Mouse (Mus musculus): ENCODE measurements around the gene Tardbp.

The Tardbp gene

GRCm38 (mm10) chr4:148662168-148662965 is 35.5 kb upstream of the Tardbp start:
- Histone ChIP-seq H3K36me3 (ENCODE audit: insufficient read depth, low read length) (no peaks in the 10 kb centered on the region), H3K9me3 (ENCODE audit: low read length) (no peaks in the 10 kb centered on the region), H3K4me3 (replicated peaks; ENCODE audit: low read length) (no peak overlapping the region; the same call in 1 of the 2 replicates), H3K27me3 (ENCODE audit: insufficient read depth, low read length) (peaks cover 28% of the 10 kb centered on the region), H3K4me1 (replicated peaks; ENCODE audit: low read depth, low read length) (peaks cover 22% of the 10 kb centered on the region)
- TF ChIP-seq CTCF (conservative IDR thresholded peaks at IDR 0.05; ENCODE audit: low read length) (peak; percentile 87), NANOG (IDR thresholded peaks at IDR 0.05; ENCODE audit: borderline replicate concordance, low read length) (no peak)

DNA sequence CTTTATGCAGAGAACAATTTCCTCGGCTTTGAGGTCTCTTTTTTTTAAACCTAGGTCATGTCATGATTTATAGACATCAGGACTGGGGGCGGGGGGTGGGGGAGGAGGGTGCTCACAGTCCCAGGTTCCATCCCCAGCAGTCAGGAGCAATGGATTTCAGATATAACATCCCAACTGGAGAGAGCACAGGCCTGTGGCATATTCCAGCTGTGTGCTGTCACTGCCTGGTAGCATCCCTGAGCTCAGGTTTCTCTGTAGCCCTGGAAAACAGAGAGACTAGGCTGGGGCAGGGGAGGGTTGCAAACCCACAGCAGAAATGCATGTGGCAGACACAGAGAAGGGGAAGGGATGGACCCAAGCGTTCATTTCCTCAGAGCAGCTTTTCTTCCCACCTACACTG is 33.4 kb upstream of the Tardbp start:
- Histone ChIP-seq H3K4me3 (replicated peaks; ENCODE audit: low read length) (no peak overlapping the region), H3K36me3 (ENCODE audit: insufficient read depth, low read length) (no peaks in the 10 kb centered on the region), H3K4me1 (replicated peaks; ENCODE audit: low read depth, low read length) (peaks cover 41% of the 10 kb centered on the region), H3K9me3 (ENCODE audit: low read length) (no peaks in the 10 kb centered on the region), H3K27me3 (ENCODE audit: insufficient read depth, low read length) (peaks cover 31% of the 10 kb centered on the region)
- TF ChIP-seq POU5F1 (IDR thresholded peaks at IDR 0.05; ENCODE audit: borderline replicate concordance, low read length) (no peak), CTCF (conservative IDR thresholded peaks at IDR 0.05; ENCODE audit: low read length) (no peak), NANOG (IDR thresholded peaks at IDR 0.05; ENCODE audit: borderline replicate concordance, low read length) (no peak)

GRCm38 (mm10) chr4:148657776-148658175 is 31.0 kb upstream of the Tardbp start:
- TF ChIP-seq POU5F1 (IDR thresholded peaks at IDR 0.05; ENCODE audit: borderline replicate concordance, low read length) (no peak), NANOG (IDR thresholded peaks at IDR 0.05; ENCODE audit: borderline replicate concordance, low read length) (no peak)
- peaks cover 23% of the 10 kb centered on the region; the same call in 1 of the 2 replicates for H3K27me3 ChIP-seq (ENCODE audit: insufficient read depth, low read length)
- H3K36me3 ChIP-seq (ENCODE audit: insufficient read depth, low read length), result no peaks in the 10 kb centered on the region
- peaks cover 45% of the 10 kb centered on the region for H3K4me1 ChIP-seq (replicated peaks; ENCODE audit: low read depth, low read length)
- peak overlapping the region; percentile 37 for H3K4me3 ChIP-seq (replicated peaks; ENCODE audit: low read length)
- H3K9me3 ChIP-seq (ENCODE audit: low read length), result peaks cover 11% of the 10 kb centered on the region

DNA sequence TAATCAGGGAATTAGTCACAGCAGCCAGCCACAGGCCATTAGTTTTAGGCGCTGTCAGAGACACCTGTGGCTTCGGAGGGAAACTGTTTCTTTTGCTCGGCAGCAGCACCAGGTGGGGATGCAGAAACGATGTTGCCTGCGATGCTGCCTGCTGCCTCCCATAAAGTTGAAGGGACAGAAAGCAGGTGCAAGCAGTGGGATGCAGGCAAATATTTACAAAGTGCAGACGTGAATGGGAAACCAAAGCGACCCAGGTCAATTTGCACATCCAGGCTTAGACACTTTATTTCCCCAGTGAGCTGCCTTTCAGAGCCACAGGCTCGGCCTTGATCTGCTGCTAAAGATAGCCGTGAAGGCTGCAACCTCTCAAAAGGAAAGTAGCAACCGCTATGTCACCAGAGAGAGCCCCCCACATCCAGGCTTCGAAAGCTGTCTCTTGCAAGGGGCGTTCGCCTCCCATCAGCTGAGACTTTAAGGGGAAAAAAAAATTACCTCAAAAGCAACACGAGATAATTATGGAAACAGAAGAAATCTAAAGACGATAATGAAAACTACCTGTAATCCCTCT is 30.0 kb upstream of the Tardbp start:
- H3K27me3 ChIP-seq (ENCODE audit: insufficient read depth, low read length), result peaks cover 21% of the 10 kb centered on the region; the same call in 1 of the 2 replicates
- H3K36me3 ChIP-seq (ENCODE audit: insufficient read depth, low read length), result no peaks in the 10 kb centered on the region
- peaks cover 13% of the 10 kb centered on the region for H3K9me3 ChIP-seq (ENCODE audit: low read length)
- peaks cover 38% of the 10 kb centered on the region for H3K4me1 ChIP-seq (replicated peaks; ENCODE audit: low read depth, low read length)
- TF ChIP-seq NANOG (IDR thresholded peaks at IDR 0.05; ENCODE audit: borderline replicate concordance, low read length) (no peak), POU5F1 (IDR thresholded peaks at IDR 0.05; ENCODE audit: borderline replicate concordance, low read length) (no peak), CTCF (conservative IDR thresholded peaks at IDR 0.05; ENCODE audit: low read length) (no peak)
- no peak overlapping the region for H3K4me3 ChIP-seq (replicated peaks; ENCODE audit: low read length)

- H3K9me3 ChIP-seq (ENCODE audit: low read length), result peaks cover 13% of the 10 kb centered on the region
- peaks cover 19% of the 10 kb centered on the region; the same call in 1 of the 2 replicates for H3K27me3 ChIP-seq (ENCODE audit: insufficient read depth, low read length)
- H3K36me3 ChIP-seq (ENCODE audit: insufficient read depth, low read length), result no peaks in the 10 kb centered on the region
- peak overlapping the region; percentile 69 for H3K4me3 ChIP-seq (replicated peaks; ENCODE audit: low read length)
- TF ChIP-seq CTCF (conservative IDR thresholded peaks at IDR 0.05; ENCODE audit: low read length) (peak; percentile 85), POU5F1 (IDR thresholded peaks at IDR 0.05; ENCODE audit: borderline replicate concordance, low read length) (no peak)
- H3K4me1 ChIP-seq (replicated peaks; ENCODE audit: low read depth, low read length), result peaks cover 49% of the 10 kb centered on the region
Observed at GRCm38 (mm10) chr4:148654701-148655398, 28.0 kb upstream of the Tardbp start.

DNA sequence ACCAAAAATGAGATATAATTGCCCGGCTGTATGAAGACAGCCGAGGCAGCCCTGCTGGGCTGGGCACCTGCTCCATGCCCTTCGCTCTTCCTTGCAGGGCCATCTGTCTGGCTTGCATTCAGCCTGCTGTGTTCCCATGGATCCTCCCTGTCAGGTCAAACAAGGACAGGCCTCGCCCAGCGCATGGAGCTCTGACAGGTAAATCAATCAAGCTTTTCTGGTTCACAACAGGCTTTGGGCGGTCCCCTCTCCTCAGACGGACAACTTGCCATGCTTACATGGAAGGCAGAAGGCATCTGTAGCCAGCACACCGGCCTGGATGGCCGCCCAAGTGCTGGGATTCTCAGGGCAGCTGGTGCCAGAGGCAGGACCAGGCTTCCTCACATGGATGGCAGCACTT is 24.2 kb upstream of the Tardbp start:
- peaks cover 31% of the 10 kb centered on the region for H3K4me1 ChIP-seq (replicated peaks; ENCODE audit: low read depth, low read length)
- no peaks in the 10 kb centered on the region for H3K36me3 ChIP-seq (ENCODE audit: insufficient read depth, low read length)
- peaks cover 13% of the 10 kb centered on the region for H3K9me3 ChIP-seq (ENCODE audit: low read length)
- peak overlapping the region; percentile 46 for H3K4me3 ChIP-seq (replicated peaks; ENCODE audit: low read length)
- no peaks in the 10 kb centered on the region for H3K27me3 ChIP-seq (ENCODE audit: insufficient read depth, low read length)
- TF ChIP-seq CTCF (conservative IDR thresholded peaks at IDR 0.05; ENCODE audit: low read length) (no peak), POU5F1 (IDR thresholded peaks at IDR 0.05; ENCODE audit: borderline replicate concordance, low read length) (no peak), NANOG (IDR thresholded peaks at IDR 0.05; ENCODE audit: borderline replicate concordance, low read length) (no peak)

GRCm38 (mm10) chr4:148649309-148649708 is 22.5 kb upstream of the Tardbp start:
- Histone ChIP-seq H3K4me3 (replicated peaks; ENCODE audit: low read length) (no peak overlapping the region), H3K27me3 (ENCODE audit: insufficient read depth, low read length) (no peaks in the 10 kb centered on the region), H3K9me3 (ENCODE audit: low read length) (peaks cover 13% of the 10 kb centered on the region), H3K4me1 (replicated peaks; ENCODE audit: low read depth, low read length) (peaks cover 26% of the 10 kb centered on the region), H3K36me3 (ENCODE audit: insufficient read depth, low read length) (no peaks in the 10 kb centered on the region)
- TF ChIP-seq POU5F1 (IDR thresholded peaks at IDR 0.05; ENCODE audit: borderline replicate concordance, low read length) (no peak), CTCF (conservative IDR thresholded peaks at IDR 0.05; ENCODE audit: low read length) (peak; percentile 63)

GRCm38 (mm10) chr4:148646616-148647015 is 19.8 kb upstream of the Tardbp start:
- no peak overlapping the region for H3K4me3 ChIP-seq (replicated peaks; ENCODE audit: low read length)
- H3K4me1 ChIP-seq (replicated peaks; ENCODE audit: low read depth, low read length), result peaks cover 35% of the 10 kb centered on the region
- TF ChIP-seq CTCF (conservative IDR thresholded peaks at IDR 0.05; ENCODE audit: low read length) (no peak), POU5F1 (IDR thresholded peaks at IDR 0.05; ENCODE audit: borderline replicate concordance, low read length) (no peak), NANOG (IDR thresholded peaks at IDR 0.05; ENCODE audit: borderline replicate concordance, low read length) (no peak)
- H3K36me3 ChIP-seq (ENCODE audit: insufficient read depth, low read length), result no peaks in the 10 kb centered on the region
- H3K9me3 ChIP-seq (ENCODE audit: low read length), result no peaks in the 10 kb centered on the region
- H3K27me3 ChIP-seq (ENCODE audit: insufficient read depth, low read length), result no peaks in the 10 kb centered on the region

Data from E14TG2a.4 (cell line).